Mouse (Mus musculus): ENCODE measurements at regions not wholly inside any gene's neighbourhood (a gene's known extent, or its start where the extent isn't known, plus 50 kb on each side); places are given as distances from the start of the nearest gene placed in this dataset.

DNA sequence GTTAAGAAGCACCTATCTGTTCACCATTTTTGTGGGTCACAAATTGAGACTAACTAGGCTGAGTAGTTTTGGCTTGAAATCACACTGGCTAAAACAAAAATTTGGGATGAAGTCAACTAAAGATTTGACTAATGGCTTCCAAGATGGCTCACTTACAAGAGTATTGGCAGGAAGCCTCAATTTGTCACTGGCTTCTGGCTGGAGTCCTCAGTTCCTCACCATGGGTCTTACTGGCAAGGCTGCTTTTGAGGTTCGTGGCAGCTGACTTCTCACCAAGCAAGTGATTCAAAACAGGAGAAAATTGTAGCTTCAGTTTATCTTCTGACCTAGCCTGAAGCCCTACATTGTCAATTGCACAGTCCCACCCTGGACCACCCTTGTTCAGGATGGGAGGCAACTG, 250.0 kb upstream of the Nbea start:
- H3K9me3 ChIP-seq (ENCODE audit: control insufficient read depth, low read length): no peaks in the 10 kb centered on the region
- no peak for ATAC-seq (ENCODE audit: low FRiP score, low read depth)
- H3K4me3 ChIP-seq (replicated peaks; ENCODE audit: low read length): no peak overlapping the region
- H3K9ac ChIP-seq (ENCODE audit: low read depth, low read length, severe bottlenecking): no peak overlapping the region
- TF ChIP-seq POLR2A (IDR thresholded peaks at IDR 0.05; ENCODE audit: borderline replicate concordance, extremely low read depth, insufficient read depth, insufficient read length): no peak
- 62% methylated on average over 1 of the region's 1 CpGs for WGBS
- peaks cover 10% of the 10 kb centered on the region; the same call in 1 of the 2 replicates for H3K4me1 ChIP-seq (ENCODE audit: control insufficient read depth, insufficient read depth, low read length)
- no peak overlapping the region for H3K4me2 ChIP-seq (replicated peaks; ENCODE audit: low read depth, low read length, severe bottlenecking)
- H3K27me3 ChIP-seq (ENCODE audit: control insufficient read depth, insufficient read depth, low read length): no peaks in the 10 kb centered on the region
- H3K36me3 ChIP-seq (ENCODE audit: control insufficient read depth, insufficient read depth, low read length): no peaks in the 10 kb centered on the region
- no peak for DNase-seq (ENCODE audit: low spot score)
- no peak overlapping the region for H3K27ac ChIP-seq (replicated peaks; ENCODE audit: low read depth, low read length)

DNA sequence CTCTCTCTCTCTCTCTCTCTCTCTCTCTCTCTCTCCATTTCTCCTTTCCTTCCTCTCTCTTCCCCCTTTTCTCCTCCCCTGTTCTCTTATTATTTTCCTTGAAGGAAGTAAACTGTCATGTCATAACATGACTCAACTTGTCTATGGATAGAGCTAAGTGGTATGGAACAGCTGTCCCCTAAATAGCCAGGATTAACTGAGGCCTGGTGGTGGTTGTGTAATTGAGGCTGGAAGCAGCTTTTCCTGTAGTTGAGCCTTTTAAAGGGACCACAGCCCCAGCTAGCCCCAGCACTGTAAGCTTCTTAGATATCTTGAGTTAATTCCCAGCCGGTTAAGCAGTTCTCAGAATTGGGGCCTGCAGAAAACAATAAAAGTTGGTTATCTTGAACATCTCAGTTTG, 243.7 kb upstream of the Nbea start:
- no peak for DNase-seq (ENCODE audit: low spot score)
- H3K4me3 ChIP-seq (replicated peaks; ENCODE audit: low read length): no peak overlapping the region
- 48% methylated on average over 1 of the region's 1 CpGs for WGBS

DNA sequence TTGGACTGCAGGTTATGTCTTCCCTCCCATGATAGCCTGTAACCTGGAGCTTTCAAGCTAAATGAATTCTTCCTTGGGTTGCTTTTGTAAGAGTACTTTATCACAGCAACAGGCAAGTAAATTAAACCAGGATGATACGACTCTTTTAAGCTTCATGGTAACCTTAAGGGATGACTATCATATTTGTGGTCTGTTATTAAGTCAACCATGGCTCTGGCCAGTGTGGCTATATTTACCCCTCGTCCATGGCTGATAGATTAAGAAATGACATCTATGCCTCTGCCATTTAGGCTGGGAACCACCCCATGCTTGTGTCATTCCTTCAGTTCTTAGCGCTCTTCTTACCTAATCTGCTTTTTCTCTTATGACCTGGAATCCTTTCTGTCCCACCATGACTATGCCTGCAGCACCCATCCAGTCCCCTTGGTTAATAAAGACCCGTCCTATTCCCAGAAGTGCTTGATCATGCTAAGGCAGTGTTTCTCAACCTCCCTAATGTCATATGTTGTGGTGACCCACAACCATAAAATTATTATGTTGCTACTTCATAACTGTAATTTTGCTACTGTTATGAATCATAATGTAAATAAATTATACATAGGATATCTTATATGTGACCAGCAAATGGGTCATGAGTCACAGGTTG, 214.5 kb upstream of the Nbea start:
- WGBS: 89% methylated on average over 4 of the region's 4 CpGs
- no peak overlapping the region for H3K4me2 ChIP-seq (replicated peaks; ENCODE audit: low read depth, low read length, severe bottlenecking)
- H3K36me3 ChIP-seq (ENCODE audit: control insufficient read depth, insufficient read depth, low read length): no peaks in the 10 kb centered on the region
- H3K4me3 ChIP-seq (replicated peaks; ENCODE audit: low read length): no peak overlapping the region
- no peak overlapping the region for H3K27ac ChIP-seq (replicated peaks; ENCODE audit: low read depth, low read length)
- no peak overlapping the region for H3K9ac ChIP-seq (ENCODE audit: low read depth, low read length, severe bottlenecking)
- TF ChIP-seq POLR2A (IDR thresholded peaks at IDR 0.05; ENCODE audit: borderline replicate concordance, extremely low read depth, insufficient read depth, insufficient read length): no peak
- DNase-seq (ENCODE audit: low spot score) (no peak), ATAC-seq (ENCODE audit: low FRiP score, low read depth) (no peak)
- H3K4me1 ChIP-seq (ENCODE audit: control insufficient read depth, insufficient read depth, low read length): no peaks in the 10 kb centered on the region; the same call in 1 of the 2 replicates
- no peaks in the 10 kb centered on the region for H3K9me3 ChIP-seq (ENCODE audit: control insufficient read depth, low read length)
- no peaks in the 10 kb centered on the region for H3K27me3 ChIP-seq (ENCODE audit: control insufficient read depth, insufficient read depth, low read length)

More for the DNA sequence above, 243.7 kb upstream of the Nbea start:
- Histone ChIP-seq H3K4me2 (replicated peaks; ENCODE audit: low read depth, low read length, severe bottlenecking) (no peak overlapping the region), H3K9ac (ENCODE audit: low read depth, low read length, severe bottlenecking) (no peak overlapping the region), H3K27me3 (ENCODE audit: control insufficient read depth, insufficient read depth, low read length) (no peaks in the 10 kb centered on the region), H3K27ac (replicated peaks; ENCODE audit: low read depth, low read length) (no peak overlapping the region), H3K9me3 (ENCODE audit: control insufficient read depth, low read length) (no peaks in the 10 kb centered on the region), H3K36me3 (ENCODE audit: control insufficient read depth, insufficient read depth, low read length) (no peaks in the 10 kb centered on the region), H3K4me1 (ENCODE audit: control insufficient read depth, insufficient read depth, low read length) (no peaks in the 10 kb centered on the region)
- TF ChIP-seq POLR2A (IDR thresholded peaks at IDR 0.05; ENCODE audit: borderline replicate concordance, extremely low read depth, insufficient read depth, insufficient read length): no peak
- ATAC-seq (ENCODE audit: low FRiP score, low read depth): no peak

DNA sequence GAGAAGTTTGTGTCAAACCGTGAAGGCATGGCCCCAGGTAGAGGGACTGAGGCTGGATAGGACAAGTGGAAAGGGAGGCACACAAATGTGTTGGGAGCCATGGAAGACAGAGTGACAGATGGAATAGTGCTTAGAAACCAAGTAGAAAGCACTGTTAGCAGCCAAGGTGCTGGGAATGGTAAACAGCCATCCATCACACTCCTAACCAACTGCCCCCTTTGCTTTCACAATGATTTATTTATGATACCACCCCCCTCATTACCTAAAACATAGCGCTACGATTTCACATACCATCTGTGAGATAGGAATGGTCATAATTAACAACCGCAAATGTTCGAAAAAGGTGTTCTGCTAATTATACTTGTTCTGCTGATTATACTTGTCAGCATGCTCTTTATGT, 209.6 kb upstream of the Nbea start:
- Histone ChIP-seq H3K27ac (replicated peaks; ENCODE audit: low read depth, low read length) (no peak overlapping the region), H3K4me2 (replicated peaks; ENCODE audit: low read depth, low read length, severe bottlenecking) (no peak overlapping the region), H3K4me3 (replicated peaks; ENCODE audit: low read length) (no peak overlapping the region), H3K4me1 (ENCODE audit: control insufficient read depth, insufficient read depth, low read length) (no peaks in the 10 kb centered on the region; the same call in 1 of the 2 replicates), H3K27me3 (ENCODE audit: control insufficient read depth, insufficient read depth, low read length) (no peaks in the 10 kb centered on the region), H3K9me3 (ENCODE audit: control insufficient read depth, low read length) (no peaks in the 10 kb centered on the region), H3K36me3 (ENCODE audit: control insufficient read depth, insufficient read depth, low read length) (no peaks in the 10 kb centered on the region), H3K9ac (ENCODE audit: low read depth, low read length, severe bottlenecking) (no peak overlapping the region)
- no peak for DNase-seq (ENCODE audit: low spot score)
- TF ChIP-seq POLR2A (IDR thresholded peaks at IDR 0.05; ENCODE audit: borderline replicate concordance, extremely low read depth, insufficient read depth, insufficient read length): no peak
- WGBS: 56% methylated on average over 5 of the region's 5 CpGs
- ATAC-seq (ENCODE audit: low FRiP score, low read depth): no peak

DNA sequence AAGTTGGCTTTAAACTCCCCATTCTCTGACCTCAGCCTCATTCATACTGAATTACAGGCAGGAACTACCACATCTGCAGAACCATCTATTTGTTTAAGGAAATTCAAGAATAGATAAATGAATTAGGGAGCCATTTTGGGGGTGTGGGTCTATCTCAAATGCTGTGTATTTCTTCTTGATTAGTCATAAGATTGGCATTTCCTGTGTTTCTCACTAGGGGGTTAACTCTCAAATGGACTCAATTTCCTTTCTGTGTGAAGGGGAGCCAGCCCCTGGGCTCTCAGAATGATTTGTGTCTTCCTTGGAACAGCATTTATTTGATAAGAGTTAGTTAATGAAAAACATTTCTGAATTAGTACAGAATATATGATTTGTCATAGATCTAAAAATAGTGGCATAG, 196.8 kb upstream of the Nbea start:
- H3K4me3 ChIP-seq (replicated peaks; ENCODE audit: low read length): no peak overlapping the region
- no peaks in the 10 kb centered on the region for H3K36me3 ChIP-seq (ENCODE audit: control insufficient read depth, insufficient read depth, low read length)
- no peaks in the 10 kb centered on the region for H3K9me3 ChIP-seq (ENCODE audit: control insufficient read depth, low read length)
- H3K27me3 ChIP-seq (ENCODE audit: control insufficient read depth, insufficient read depth, low read length): no peaks in the 10 kb centered on the region
- no peak for TF ChIP-seq POLR2A (IDR thresholded peaks at IDR 0.05; ENCODE audit: borderline replicate concordance, extremely low read depth, insufficient read depth, insufficient read length)
- no peak for ATAC-seq (ENCODE audit: low FRiP score, low read depth)
- no peak overlapping the region for H3K4me2 ChIP-seq (replicated peaks; ENCODE audit: low read depth, low read length, severe bottlenecking)
- peak; percentile 22 for DNase-seq (ENCODE audit: low spot score)
- no peak overlapping the region for H3K27ac ChIP-seq (replicated peaks; ENCODE audit: low read depth, low read length)
- H3K9ac ChIP-seq (ENCODE audit: low read depth, low read length, severe bottlenecking): no peak overlapping the region
- H3K4me1 ChIP-seq (ENCODE audit: control insufficient read depth, insufficient read depth, low read length): no peaks in the 10 kb centered on the region

DNA sequence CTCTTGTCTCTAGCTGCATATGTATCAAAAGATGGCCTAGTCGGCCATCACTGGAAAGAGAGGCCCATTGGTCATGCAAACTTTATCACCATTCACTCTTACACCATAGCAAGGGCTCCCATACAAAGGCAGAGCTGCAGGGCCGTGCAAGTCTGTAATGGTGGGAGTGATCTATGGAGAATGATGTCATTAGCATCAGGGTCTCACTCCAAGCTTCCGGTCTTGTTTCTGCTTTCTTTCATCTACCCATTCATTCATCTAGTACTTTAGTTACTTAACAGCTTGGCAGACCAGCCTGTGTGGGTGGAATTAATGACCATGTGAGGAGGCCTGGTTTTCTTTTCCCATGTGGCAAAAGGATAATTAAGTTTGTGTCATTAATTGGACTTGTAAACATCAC, 196.0 kb upstream of the Nbea start:
- WGBS: 33% methylated on average over 3 of the region's 3 CpGs
- no peak overlapping the region for H3K27ac ChIP-seq (replicated peaks; ENCODE audit: low read depth, low read length)
- no peak overlapping the region for H3K9ac ChIP-seq (ENCODE audit: low read depth, low read length, severe bottlenecking)
- H3K9me3 ChIP-seq (ENCODE audit: control insufficient read depth, low read length): no peaks in the 10 kb centered on the region
- ATAC-seq (ENCODE audit: low FRiP score, low read depth) (no peak), DNase-seq (ENCODE audit: low spot score) (no peak)
- H3K4me2 ChIP-seq (replicated peaks; ENCODE audit: low read depth, low read length, severe bottlenecking): no peak overlapping the region
- H3K4me3 ChIP-seq (replicated peaks; ENCODE audit: low read length): no peak overlapping the region
- no peaks in the 10 kb centered on the region for H3K4me1 ChIP-seq (ENCODE audit: control insufficient read depth, insufficient read depth, low read length)
- no peak for TF ChIP-seq POLR2A (IDR thresholded peaks at IDR 0.05; ENCODE audit: borderline replicate concordance, extremely low read depth, insufficient read depth, insufficient read length)
- H3K36me3 ChIP-seq (ENCODE audit: control insufficient read depth, insufficient read depth, low read length): no peaks in the 10 kb centered on the region
- H3K27me3 ChIP-seq (ENCODE audit: control insufficient read depth, insufficient read depth, low read length): no peaks in the 10 kb centered on the region

Measured in limb, embryonic 14.5 days (tissue).